In genomic region chr5:124021148-124021547, GRCm38 (mm10) we compare ENCODE assay signal across 12 mouse cellular contexts. TPM values are rescaled to one million over a fixed set of nuclear protein-coding genes. Genes with fewer than 3 reads are reported as not detected.
A peak's percentile ranks its signal among the peaks of the same experiment; 100 is the strongest.
DNase-seq lines count a peak whose midpoint lies in the region; ATAC-seq and TF ChIP-seq lines count a peak whose summit lies in the region.
"Had no signal": no experiment of that assay in that cellular context is flagged by ENCODE, and none has a peak within 500 bp of the region (broad histone marks: within the 10 kb centered on the region; RNA-seq: fewer than 3 reads in every experiment).

No protein-coding gene starts in this region.

- 85% methylated on average over 11 of the region's 11 CpGs for WGBS in heart, embryonic 16.5 days
- WGBS in heart, embryonic 12.5 days, result 91% methylated on average over 11 of the region's 11 CpGs
- WGBS in lung, postnatal 0 days, result 45% methylated on average over 11 of the region's 11 CpGs

- peaks cover 3% of the 10 kb centered on the region; the same call in 1 of the 2 replicates for H3K36me3 ChIP-seq in heart, embryonic 16.5 days (ENCODE audit: control insufficient read depth, insufficient read depth)
- peaks cover 14% of the 10 kb centered on the region for H3K36me3 ChIP-seq in heart, embryonic 12.5 days
- peaks cover 3 to 66% of the 10 kb centered on the region in 2 experiments for H3K36me3 ChIP-seq in MEL (ENCODE audit: control insufficient read depth in 1 of 2, insufficient read depth in 2 of 2, low read length in 2 of 2)
- no peaks in the 10 kb centered on the region for H3K36me3 ChIP-seq in lung, postnatal 0 days (ENCODE audit: insufficient read depth, low read length)

- no peaks in the 10 kb centered on the region for H3K27me3 ChIP-seq in heart, embryonic 16.5 days (ENCODE audit: control insufficient read depth, insufficient read depth, low read length)
- no peaks in the 10 kb centered on the region for H3K27me3 ChIP-seq in heart, embryonic 12.5 days (replicated peaks)
- no peaks in the 10 kb centered on the region for H3K27me3 ChIP-seq in MEL (ENCODE audit: control insufficient read depth in 1 of 2, insufficient read depth in 2 of 2, low read length in 2 of 2)
- H3K27me3 ChIP-seq in lung, postnatal 0 days (replicated peaks; ENCODE audit: insufficient read depth, low read length), result no peaks in the 10 kb centered on the region
- H3K27me3 ChIP-seq: limb, embryonic 15.5 days had no signal

- no peak for TF ChIP-seq RAD21 in MEL (IDR thresholded peaks at IDR 0.05; ENCODE audit: low read depth, low read length)

- peaks cover 66% of the 10 kb centered on the region for H3K4me1 ChIP-seq in heart, embryonic 16.5 days (ENCODE audit: control insufficient read depth, insufficient read depth, low read length)
- peaks cover 94% of the 10 kb centered on the region for H3K4me1 ChIP-seq in heart, embryonic 12.5 days (replicated peaks)
- peaks cover 29 to 76% of the 10 kb centered on the region in 2 experiments for H3K4me1 ChIP-seq in MEL (ENCODE audit: control insufficient read depth in 1 of 2, insufficient read depth in 2 of 2, low read length in 2 of 2)
- H3K4me1 ChIP-seq in lung, postnatal 0 days (ENCODE audit: insufficient read depth, low read depth, low read length), result peaks cover 45% of the 10 kb centered on the region; the same call in 1 of the 2 replicates

- no peak for TF ChIP-seq EP300 in MEL (IDR thresholded peaks at IDR 0.05; ENCODE audit: low read depth in 1 of 2, low read length in 2 of 2)
- peak; percentile 38; the same call in 1 of the 2 replicates for TF ChIP-seq EP300 in lung, postnatal 0 days (IDR thresholded peaks at IDR 0.05)

- H3K27ac ChIP-seq in heart, embryonic 16.5 days (ENCODE audit: low read length), result 0 out of 2 replicates have a peak overlapping the region, but pooled peaks have one; percentile 15
- no peak overlapping the region for H3K27ac ChIP-seq in heart, embryonic 12.5 days (ENCODE audit: poor library complexity, severe bottlenecking)
- H3K27ac ChIP-seq in MEL (ENCODE audit: control insufficient read depth, low read depth, low read length), result peak overlapping the region; percentile 94
- peak overlapping the region; percentile 75 for H3K27ac ChIP-seq in lung, postnatal 0 days (ENCODE audit: low read length)
- H3K27ac ChIP-seq: limb, embryonic 15.5 days had no signal

- no peak for ATAC-seq in heart, embryonic 16.5 days (replicated peaks; ENCODE audit: extremely low read depth, insufficient read depth, low FRiP score)
- no peak for ATAC-seq in heart, embryonic 12.5 days (ENCODE audit: insufficient number of reproducible peaks, low FRiP score)
- peak; percentile 48 for ATAC-seq in lung, postnatal 0 days
- ATAC-seq: intestine, postnatal 0 days had no signal

- H3K4me3 ChIP-seq in heart, embryonic 16.5 days (ENCODE audit: low read length), result no peak overlapping the region
- no peak overlapping the region for H3K4me3 ChIP-seq in heart, embryonic 12.5 days
- no peak overlapping the region for H3K4me3 ChIP-seq in MEL (ENCODE audit: control insufficient read depth in 1 of 2, insufficient read depth in 1 of 2, low read depth in 2 of 2, low read length in 2 of 2)
- no peak overlapping the region for H3K4me3 ChIP-seq in lung, postnatal 0 days (ENCODE audit: low read depth, low read length)
- H3K4me3 ChIP-seq: limb, embryonic 15.5 days had no signal

- no peak for TF ChIP-seq POLR2A in MEL (IDR thresholded peaks at IDR 0.05; ENCODE audit: control insufficient read depth in 1 of 2, insufficient read depth in 1 of 2, low read depth in 1 of 2, low read length in 2 of 2, poor library complexity in 1 of 2)

- H3K4me2 ChIP-seq in heart, embryonic 16.5 days (ENCODE audit: low read depth, low read length), result no peak overlapping the region
- H3K4me2 ChIP-seq in heart, embryonic 12.5 days, result no peak overlapping the region
- H3K4me2 ChIP-seq in lung, postnatal 0 days (replicated peaks; ENCODE audit: low read depth, low read length), result no peak overlapping the region
- H3K4me2 ChIP-seq: limb, embryonic 15.5 days had no signal

- no peaks in the 10 kb centered on the region for H3K9me3 ChIP-seq in heart, embryonic 16.5 days (replicated peaks; ENCODE audit: control insufficient read depth, low read length)
- no peaks in the 10 kb centered on the region for H3K9me3 ChIP-seq in heart, embryonic 12.5 days (replicated peaks)
- H3K9me3 ChIP-seq in MEL (replicated peaks; ENCODE audit: insufficient read depth, low read length), result no peaks in the 10 kb centered on the region
- H3K9me3 ChIP-seq in lung, postnatal 0 days (ENCODE audit: low read length), result no peaks in the 10 kb centered on the region
- H3K9me3 ChIP-seq: limb, embryonic 15.5 days had no signal

- TF ChIP-seq CTCF in MEL (IDR thresholded peaks at IDR 0.05 in 2 of 3, conservative IDR thresholded peaks at IDR 0.05 in 1 of 3; ENCODE audit: control insufficient read depth in 1 of 3, insufficient read depth in 1 of 3, low read depth in 2 of 3, low read length in 3 of 3, poor library complexity in 1 of 3, severe bottlenecking in 1 of 3), result no peak
- peak; percentile 13; the same call in 1 of the 2 replicates for TF ChIP-seq CTCF in lung, postnatal 0 days (IDR thresholded peaks at IDR 0.05)

- DNase-seq in MEL (ENCODE audit: low read depth, low spot score), result no peak
- peak; percentile 25 for DNase-seq in adrenal gland, postnatal 25 days
- peak; percentile 93 for DNase-seq in lung, postnatal 0 days (ENCODE audit: low spot score)
- DNase-seq in urinary bladder, adult 2 months (ENCODE audit: low spot score), result no peak
- DNase-seq in kidney, adult 9 months, result no peak
- DNase-seq in heart, postnatal 4 days, result no peak
- DNase-seq: heart, postnatal 36 days; right cerebral cortex, adult 18-20 months had no signal

- H3K79me2 ChIP-seq in MEL (ENCODE audit: control insufficient read depth, insufficient read depth, low read length, poor library complexity), result peaks cover 88% of the 10 kb centered on the region

- no peak overlapping the region for H3K9ac ChIP-seq in heart, embryonic 16.5 days (ENCODE audit: low read length)
- no peak overlapping the region for H3K9ac ChIP-seq in heart, embryonic 12.5 days
- H3K9ac ChIP-seq in MEL (ENCODE audit: control insufficient read depth, low read depth, low read length, poor library complexity, severe bottlenecking), result no peak overlapping the region
- H3K9ac ChIP-seq in lung, postnatal 0 days (replicated peaks; ENCODE audit: low read depth), result no peak overlapping the region
- H3K9ac ChIP-seq: limb, embryonic 15.5 days had no signal

TF ChIP-seq in MEL, 35 proteins besides CTCF, POLR2A, EP300 and RAD21:
- TF ChIP-seq KAT2A (conservative IDR thresholded peaks at IDR 0.05; ENCODE audit: low read depth, low read length), result no peak
- TF ChIP-seq MAFK (IDR thresholded peaks at IDR 0.05; ENCODE audit: borderline replicate concordance, low read depth, low read length), result no peak
- no peak for TF ChIP-seq RCOR1 (IDR thresholded peaks at IDR 0.05; ENCODE audit: low read depth, low read length)
- no peak for TF ChIP-seq ZC3H11A (IDR thresholded peaks at IDR 0.05; ENCODE audit: low read depth, low read length)
- no peak for TF ChIP-seq GABPA (IDR thresholded peaks at IDR 0.05; ENCODE audit: low read depth, low read length)

RNA-seq across cellular contexts. Expression of gene Vps37b, which starts 10.9 kb away (rescaled TPM):
- 58.7 and 61.4 TPM in 2 replicates for polyA plus RNA-seq in heart, embryonic 16.5 days (2015; fragmentation: Nextera tagmentation; extraction: Ambion mirVana)
- polyA plus RNA-seq in heart, embryonic 12.5 days (2016; fragmentation: Nextera tagmentation; extraction: Ambion mirVana), result 61.9 and 64.4 TPM in 2 replicates
- 27.4 and 28.6 TPM in 2 replicates for total RNA-seq in MEL (2012; rRNA removed)
- 10 to 100 TPM in 1 of 2 experiments, not detected in 1; 66.0 TPM for polyA plus RNA-seq in MEL (2012; ENCODE audit: insufficient read depth in 1 of 2, insufficient read length in 2 of 2, low read depth in 1 of 2, low replicate concordance in 2 of 2, missing spikeins in 1 of 2)
- 75.2 and 101 TPM in 2 replicates for total RNA-seq in adrenal gland, postnatal 25 days (2021)
- 28.5 and 31.0 TPM in 2 replicates for polyA plus RNA-seq in lung, postnatal 0 days (2015; fragmentation: Nextera tagmentation; extraction: Ambion mirVana)
- 34.2 and 38.8 TPM in 2 replicates for polyA plus RNA-seq in urinary bladder, adult 2 months (2012; rRNA removed)
- total RNA-seq in heart, postnatal 4 days (2021), result 10 to 100 TPM; 42.3 to 49.1 TPM

RNA-seq across cellular contexts. Expression of gene Hip1r, which starts 47.7 kb away (rescaled TPM):
- 11.2 and 11.7 TPM in 2 replicates for polyA plus RNA-seq in heart, embryonic 16.5 days (2015; fragmentation: Nextera tagmentation; extraction: Ambion mirVana)
- polyA plus RNA-seq in heart, embryonic 12.5 days (2016; fragmentation: Nextera tagmentation; extraction: Ambion mirVana), result 4.8 and 7.5 TPM in 2 replicates
- 14.9 and 16.6 TPM in 2 replicates for total RNA-seq in MEL (2012; rRNA removed)
- 10 to 100 TPM in 1 of 2 experiments, not detected in 1; 31.6 TPM for polyA plus RNA-seq in MEL (2012; ENCODE audit: insufficient read depth in 1 of 2, insufficient read length in 2 of 2, low read depth in 1 of 2, low replicate concordance in 2 of 2, missing spikeins in 1 of 2)
- 17.9 and 18.3 TPM in 2 replicates for total RNA-seq in adrenal gland, postnatal 25 days (2021)
- 20.0 and 22.7 TPM in 2 replicates for polyA plus RNA-seq in lung, postnatal 0 days (2015; fragmentation: Nextera tagmentation; extraction: Ambion mirVana)
- polyA plus RNA-seq in urinary bladder, adult 2 months (2012; rRNA removed), result 53.9 and 54.0 TPM in 2 replicates
- total RNA-seq in heart, postnatal 4 days (2021), result 10 to 100 TPM; 29.6 to 42.2 TPM

Comparison
In these comparisons a context has a peak if more than half of its experiments do, and no peak if none do; other contexts are left out.
1. DNase-seq: peak in adrenal gland, postnatal 25 days (single experiment) and lung, postnatal 0 days (single experiment); none in MEL (single experiment), urinary bladder, adult 2 months (single experiment), kidney, adult 9 months (single experiment) and heart, postnatal 4 days (single experiment).